Mouse (Mus musculus) liver, adult 2 months (tissue): ENCODE measurements around the gene Zfp385c. TPM values are rescaled to one million over a fixed set of nuclear protein-coding genes. Genes with fewer than 3 reads are reported as not detected.

Experiments used
- DNase-seq: peaks from one replicate; pipeline ENCODE4 v3.0.0-alpha.2; 2011; ENCODE audit warnings: low read depth, low spot score; ENCODE audit errors: extremely low read depth
- H3K27ac ChIP-seq: fragments of 200-500 bp; replicated peaks from 2 replicates; pipeline ENCODE4 v1.5.1; 2012; ENCODE audit warnings: low read depth, mild to moderate bottlenecking, control low read depth, inconsistent platforms, low read length; ENCODE audit not compliant: insufficient read depth
- H3K27me3 ChIP-seq: fragments of 200-500 bp; 2 replicates; pipeline ENCODE4 v1.6.1; 2012; ENCODE audit warnings: mild to moderate bottlenecking, moderate library complexity, low read length, inconsistent platforms; ENCODE audit not compliant: control insufficient read depth, insufficient read depth
- H3K36me3 ChIP-seq: fragments of 200-500 bp; 2 replicates; pipeline ENCODE4 v1.6.1; 2012; ENCODE audit warnings: low read length, inconsistent platforms; ENCODE audit not compliant: control insufficient read depth, insufficient read depth
- H3K4me1 ChIP-seq: fragments of 200-500 bp; 2 replicates; pipeline ENCODE4 v1.6.1; 2011; ENCODE audit warnings: low read length; ENCODE audit not compliant: control insufficient read depth, insufficient read depth
- H3K4me3 ChIP-seq: fragments of 200-500 bp; 2 replicates; pipeline ENCODE4 v1.5.1; 2011; ENCODE audit warnings: low read depth, mild to moderate bottlenecking, control low read depth, low read length, moderate library complexity; ENCODE audit not compliant: insufficient read depth
- H3K79me2 ChIP-seq: fragments of 200-500 bp; 2 replicates; pipeline ENCODE4 v1.6.1; 2012; ENCODE audit warnings: inconsistent platforms, mild to moderate bottlenecking, low read length, moderate library complexity; ENCODE audit not compliant: control insufficient read depth, insufficient read depth
- H3K9ac ChIP-seq: fragments of 200-500 bp; 2 replicates; pipeline ENCODE4 v1.6.1; 2012; ENCODE audit warnings: low read depth, mild to moderate bottlenecking, control low read depth, inconsistent platforms, low read length
- CTCF ChIP-seq: fragments of 200-500 bp; IDR thresholded peaks from 2 replicates; pipeline ENCODE4 v1.5.1; 2011; ENCODE audit warnings: low read depth, low read length, control low read depth
- POLR2A ChIP-seq: fragments of 200-500 bp; IDR thresholded peaks from 2 replicates; pipeline ENCODE4 v1.6.1; 2011; ENCODE audit warnings: low read length, control low read depth; ENCODE audit not compliant: insufficient read depth; ENCODE audit errors: extremely low read depth
- WGBS: fragments of 180-500 bp; shearing (Covaris S2); methylation state at CpG from one replicate; pipeline ENCODE4 v1.1.7; 2018; 5-methylcytosine and 5-hydroxymethylcytosine counted together
- polyA plus RNA-seq: library from polyadenylated mRNA; depleted of rRNA; stranded (reverse); fragments of >200 nt; gene quantifications from 2 replicates; pipeline ENCODE4 v1.2.3, GENCODE M21; 2012
- total RNA-seq: library from RNA; depleted of rRNA; stranded (reverse); fragments of >200 nt; gene quantifications from 2 replicates; pipeline ENCODE4 v1.2.3, GENCODE M21; 2014

Zfp385c gene
- total and polyA plus RNA-seq, 2 experiments = not detected

DNA sequence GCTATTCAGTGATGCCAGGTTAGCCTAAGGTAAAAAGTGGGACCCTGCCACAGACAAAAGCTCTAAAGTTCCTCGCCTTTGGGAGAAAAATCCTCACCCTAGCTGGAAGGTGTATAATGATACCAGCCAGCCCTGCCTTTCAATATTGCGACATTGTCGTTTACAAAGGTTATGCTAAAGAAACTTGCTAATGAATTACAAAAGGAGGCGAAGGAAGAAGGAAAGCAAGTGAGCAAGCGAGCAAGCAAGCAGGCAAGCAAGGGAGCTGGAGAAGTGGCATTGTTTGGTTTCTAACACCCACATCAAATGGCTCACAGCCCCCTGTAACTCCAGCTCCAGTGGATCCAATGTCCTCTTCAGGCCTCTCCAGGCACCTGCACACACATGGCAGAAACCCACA lies 9.7 kb downstream of the Zfp385c start:
- Histone ChIP-seq H3K4me1 (no peaks in the 10 kb centered on the region), H3K27ac (no peak overlapping the region), H3K4me3 (no peak overlapping the region), H3K9ac (no peak overlapping the region), H3K36me3 (no peaks in the 10 kb centered on the region), H3K27me3 (no peaks in the 10 kb centered on the region), H3K79me2 (no peaks in the 10 kb centered on the region)
- DNase-seq = no peak
- 83% methylated on average over 5 of the region's 5 CpGs for WGBS
- TF ChIP-seq POLR2A (no peak), CTCF (no peak)

DNA sequence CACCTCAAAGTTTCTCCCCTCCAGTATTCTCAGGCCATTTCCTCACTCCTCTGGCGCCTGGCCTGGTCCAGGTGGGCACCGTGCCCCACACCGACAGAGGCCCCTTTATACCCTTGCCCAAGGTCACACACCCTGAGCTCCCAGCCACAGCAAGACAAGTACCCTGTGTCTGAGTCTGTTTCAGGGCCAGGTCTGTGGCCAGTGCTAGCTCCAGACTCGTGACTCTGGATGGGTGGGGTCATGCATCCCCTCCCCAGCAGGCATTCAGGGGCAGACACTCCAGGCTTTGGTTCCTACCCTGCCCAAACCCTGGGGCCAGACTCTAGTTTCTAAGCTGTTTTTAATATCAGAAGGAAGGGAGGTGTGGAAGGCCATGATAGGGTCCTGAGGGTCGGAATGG lies 10.4 kb downstream of the Zfp385c start:
- TF ChIP-seq POLR2A (no peak), CTCF (no peak)

DNA sequence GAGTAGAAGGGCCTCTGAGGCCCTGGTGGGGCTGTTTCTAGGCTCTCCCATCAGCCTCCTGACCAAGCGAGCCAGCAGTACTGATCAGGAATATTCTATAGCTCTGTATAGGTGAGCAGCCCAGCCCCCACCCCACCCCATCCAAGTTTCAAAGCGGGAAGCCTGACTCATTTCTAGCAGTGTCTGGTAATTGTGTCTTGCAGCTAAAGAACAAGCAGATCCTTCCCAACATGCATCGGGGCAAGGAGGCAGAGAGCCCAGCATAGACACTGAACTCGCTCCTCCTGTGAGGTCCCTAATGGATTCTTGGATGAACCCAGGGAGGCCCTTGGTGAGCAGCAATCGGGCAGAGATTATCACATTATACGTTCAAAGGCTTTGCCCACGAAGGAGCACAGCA lies 14.4 kb downstream of the Zfp385c start:
- no peak for TF ChIP-seq CTCF
- no peak for TF ChIP-seq POLR2A
- H3K27me3 ChIP-seq = 0 out of 2 replicates have a peak, but pooled peaks cover 6% of the 10 kb centered on the region
- H3K9ac ChIP-seq = no peak overlapping the region
- H3K79me2 ChIP-seq = no peaks in the 10 kb centered on the region
- WGBS = 74% methylated on average over 7 of the region's 7 CpGs
- H3K4me3 ChIP-seq = no peak overlapping the region
- H3K4me1 ChIP-seq = no peaks in the 10 kb centered on the region
- no peak for DNase-seq
- no peaks in the 10 kb centered on the region for H3K36me3 ChIP-seq
- H3K27ac ChIP-seq = no peak overlapping the region

More for the DNA sequence above, 10.4 kb downstream of the Zfp385c start:
- H3K9ac ChIP-seq = no peak overlapping the region
- no peak for DNase-seq
- no peak overlapping the region for H3K27ac ChIP-seq
- H3K4me3 ChIP-seq = no peak overlapping the region
- H3K27me3 ChIP-seq = no peaks in the 10 kb centered on the region
- 84% methylated on average over 5 of the region's 5 CpGs for WGBS
- H3K36me3 ChIP-seq = no peaks in the 10 kb centered on the region
- no peaks in the 10 kb centered on the region for H3K79me2 ChIP-seq
- H3K4me1 ChIP-seq = no peaks in the 10 kb centered on the region

DNA sequence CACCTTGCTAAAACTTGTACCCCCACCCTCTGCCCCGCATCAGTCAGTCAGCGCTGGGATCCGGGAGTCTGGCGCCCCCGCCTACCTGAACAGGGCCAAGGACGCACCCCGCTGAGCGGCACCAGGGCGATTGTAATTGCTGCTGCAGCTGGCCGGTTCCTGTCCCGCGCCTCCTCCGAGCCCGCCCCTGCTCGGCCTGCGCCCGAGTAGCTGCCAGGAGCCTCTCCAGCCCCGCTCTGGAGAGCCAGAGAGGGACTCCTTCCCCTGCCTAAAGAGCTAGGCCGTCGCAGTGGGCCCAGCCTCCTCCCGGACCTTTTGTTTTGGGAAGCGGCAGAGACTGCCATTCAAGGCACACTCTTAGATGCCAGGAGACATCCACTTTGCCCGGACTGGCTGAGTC lies 19.1 kb downstream of the Zfp385c start:
- TF ChIP-seq POLR2A (no peak), CTCF (no peak)
- no peak overlapping the region for H3K9ac ChIP-seq
- DNase-seq = no peak

DNA sequence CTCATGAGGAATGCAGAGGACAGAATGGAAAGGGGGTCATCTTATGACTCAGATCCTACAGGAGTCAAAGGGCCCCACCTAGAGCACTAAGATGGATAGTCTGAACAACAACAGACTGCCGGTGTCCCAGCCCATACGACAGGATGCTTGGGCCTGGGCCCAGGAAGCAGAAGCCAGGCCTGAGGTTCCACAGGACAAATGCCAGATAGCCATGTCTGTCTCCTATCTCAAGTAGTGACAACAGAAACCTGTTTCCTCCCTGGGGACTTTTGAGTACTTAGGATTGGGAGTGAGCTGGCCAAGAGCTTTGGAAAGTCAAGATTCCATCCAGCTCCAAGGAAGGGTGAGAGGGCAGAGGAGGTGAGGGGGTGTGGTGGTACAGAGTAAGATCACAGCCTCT lies 20.3 kb downstream of the Zfp385c start:
- Histone ChIP-seq H3K27ac (no peak overlapping the region), H3K4me1 (no peaks in the 10 kb centered on the region), H3K36me3 (no peaks in the 10 kb centered on the region), H3K9ac (no peak overlapping the region), H3K27me3 (0 out of 2 replicates have a peak, but pooled peaks cover 6% of the 10 kb centered on the region), H3K79me2 (no peaks in the 10 kb centered on the region), H3K4me3 (no peak overlapping the region)
- 59% methylated on average over 2 of the region's 2 CpGs for WGBS
- TF ChIP-seq POLR2A (no peak), CTCF (no peak)
- no peak for DNase-seq

More for the DNA sequence above, 19.1 kb downstream of the Zfp385c start:
- no peaks in the 10 kb centered on the region for H3K4me1 ChIP-seq
- H3K27me3 ChIP-seq = 0 out of 2 replicates have a peak, but pooled peaks cover 6% of the 10 kb centered on the region
- H3K79me2 ChIP-seq = no peaks in the 10 kb centered on the region
- no peak overlapping the region for H3K27ac ChIP-seq
- no peak overlapping the region for H3K4me3 ChIP-seq
- H3K36me3 ChIP-seq = no peaks in the 10 kb centered on the region
- 17% methylated on average over 23 of the region's 23 CpGs for WGBS

DNA sequence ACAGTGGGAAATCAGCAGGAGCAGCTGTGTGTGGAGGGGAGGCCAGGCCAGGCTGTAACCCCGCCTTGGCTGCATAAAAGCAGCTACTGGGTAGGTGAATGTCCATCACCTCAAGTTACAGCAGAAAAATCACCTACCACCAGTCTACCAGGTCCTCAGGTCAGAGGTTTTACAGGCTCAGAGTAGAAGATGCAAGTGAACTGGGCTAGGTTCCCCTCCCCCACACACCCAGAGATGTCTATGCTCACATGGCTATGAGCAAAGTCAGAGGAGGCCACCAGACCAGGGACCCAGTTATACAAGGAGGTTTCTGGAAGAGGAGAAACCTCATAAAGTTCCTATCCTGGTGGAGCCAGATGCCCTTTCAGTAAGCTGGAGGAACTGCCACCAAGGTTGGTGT lies 21.2 kb downstream of the Zfp385c start:
- Histone ChIP-seq H3K9ac (no peak overlapping the region), H3K79me2 (no peaks in the 10 kb centered on the region), H3K4me1 (no peaks in the 10 kb centered on the region), H3K27me3 (0 out of 2 replicates have a peak, but pooled peaks cover 6% of the 10 kb centered on the region), H3K4me3 (no peak overlapping the region), H3K36me3 (no peaks in the 10 kb centered on the region), H3K27ac (no peak overlapping the region)
- DNase-seq = no peak
- 100% methylated on average over 1 of the region's 1 CpGs for WGBS
- no peak for TF ChIP-seq CTCF
- no peak for TF ChIP-seq POLR2A
